Mouse (Mus musculus): ENCODE data around the gene Stx1a. TPM values are rescaled to one million over a fixed set of nuclear protein-coding genes. Genes with fewer than 3 reads are reported as not detected.

The Stx1a gene
- polyA plus RNA-seq, 1 experiment, result 10.2 TPM

GRCm38 (mm10) chr5:134985633-134986297 is 37.5 kb upstream of the Stx1a start, which contains the start of gene Cldn3:
Gene Cldn3, plus strand, starts transcription at chr5:134986214.
- TF ChIP-seq POLR2A (IDR thresholded peaks at IDR 0.05; ENCODE audit: low read depth, low read length), result no peak
- TF ChIP-seq CTCF (IDR thresholded peaks at IDR 0.05; ENCODE audit: borderline replicate concordance, insufficient read depth, low read length), result no peak
- Histone ChIP-seq H3K4me1 (ENCODE audit: control insufficient read depth, insufficient read depth, low read length) (0 out of 2 replicates have a peak, but pooled peaks cover 2% of the 10 kb centered on the region), H3K4me3 (ENCODE audit: insufficient read depth, low read length) (0 out of 2 replicates have a peak within 1 kb of the TSS, but pooled peaks have one; percentile 0), H3K27ac (ENCODE audit: insufficient read depth, low read length) (no peak within 1 kb of the TSS)

GRCm38 (mm10) chr5:134986298-134987268 is 36.7 kb upstream of the Stx1a start:
- Histone ChIP-seq H3K4me3 (ENCODE audit: insufficient read depth, low read length) (0 out of 2 replicates have a peak overlapping the region, but pooled peaks have one; percentile 0), H3K4me1 (ENCODE audit: control insufficient read depth, insufficient read depth, low read length) (0 out of 2 replicates have a peak, but pooled peaks cover 2% of the 10 kb centered on the region), H3K27ac (ENCODE audit: insufficient read depth, low read length) (no peak overlapping the region)
- TF ChIP-seq CTCF (IDR thresholded peaks at IDR 0.05; ENCODE audit: borderline replicate concordance, insufficient read depth, low read length), result no peak
- no peak for TF ChIP-seq POLR2A (IDR thresholded peaks at IDR 0.05; ENCODE audit: low read depth, low read length)

DNA sequence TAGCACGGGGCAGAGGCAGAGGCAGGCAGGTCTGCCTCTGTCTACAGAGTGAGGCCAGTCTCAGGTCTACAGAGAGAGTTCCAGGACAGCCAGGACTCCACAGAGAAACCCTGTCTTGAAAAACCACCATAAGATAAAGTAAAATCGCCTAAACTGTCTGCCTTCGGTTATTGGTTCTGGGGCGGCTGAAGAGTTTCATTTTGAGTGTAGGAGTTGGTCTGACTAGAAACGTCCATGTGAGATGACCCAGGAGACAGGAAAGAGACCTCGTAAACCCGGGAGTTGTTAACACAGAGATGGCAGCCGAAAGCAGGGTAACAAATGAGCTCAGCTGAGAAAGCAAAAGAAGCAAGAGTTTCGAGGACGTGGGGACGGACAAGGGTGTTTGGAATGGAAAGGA is 34.1 kb upstream of the Stx1a start:
- H3K4me3 ChIP-seq (ENCODE audit: insufficient read depth, low read length), result no peak overlapping the region
- 0 out of 2 replicates have a peak, but pooled peaks cover 2% of the 10 kb centered on the region for H3K4me1 ChIP-seq (ENCODE audit: control insufficient read depth, insufficient read depth, low read length)
- H3K27ac ChIP-seq (ENCODE audit: insufficient read depth, low read length), result no peak overlapping the region
- TF ChIP-seq CTCF (IDR thresholded peaks at IDR 0.05; ENCODE audit: borderline replicate concordance, insufficient read depth, low read length), result no peak
- no peak for TF ChIP-seq POLR2A (IDR thresholded peaks at IDR 0.05; ENCODE audit: low read depth, low read length)

GRCm38 (mm10) chr5:134989741-134990140 is 33.5 kb upstream of the Stx1a start:
- Histone ChIP-seq H3K27ac (ENCODE audit: insufficient read depth, low read length) (no peak overlapping the region), H3K4me3 (ENCODE audit: insufficient read depth, low read length) (no peak overlapping the region), H3K4me1 (ENCODE audit: control insufficient read depth, insufficient read depth, low read length) (0 out of 2 replicates have a peak, but pooled peaks cover 2% of the 10 kb centered on the region)
- TF ChIP-seq POLR2A (IDR thresholded peaks at IDR 0.05; ENCODE audit: low read depth, low read length), result no peak
- TF ChIP-seq CTCF (IDR thresholded peaks at IDR 0.05; ENCODE audit: borderline replicate concordance, insufficient read depth, low read length), result no peak

GRCm38 (mm10) chr5:134992566-134992965 is 30.7 kb upstream of the Stx1a start:
- H3K27ac ChIP-seq (ENCODE audit: insufficient read depth, low read length), result no peak overlapping the region
- H3K4me1 ChIP-seq (ENCODE audit: control insufficient read depth, insufficient read depth, low read length), result 0 out of 2 replicates have a peak, but pooled peaks cover 2% of the 10 kb centered on the region
- H3K4me3 ChIP-seq (ENCODE audit: insufficient read depth, low read length), result no peak overlapping the region
- no peak for TF ChIP-seq CTCF (IDR thresholded peaks at IDR 0.05; ENCODE audit: borderline replicate concordance, insufficient read depth, low read length)
- TF ChIP-seq POLR2A (IDR thresholded peaks at IDR 0.05; ENCODE audit: low read depth, low read length), result no peak

GRCm38 (mm10) chr5:134998359-134998758 is 24.9 kb upstream of the Stx1a start:
- TF ChIP-seq POLR2A (IDR thresholded peaks at IDR 0.05; ENCODE audit: low read depth, low read length) (no peak), CTCF (IDR thresholded peaks at IDR 0.05; ENCODE audit: borderline replicate concordance, insufficient read depth, low read length) (no peak)
- peaks cover 3% of the 10 kb centered on the region; the same call in 1 of the 2 replicates for H3K4me1 ChIP-seq (ENCODE audit: control insufficient read depth, insufficient read depth, low read length)
- H3K4me3 ChIP-seq (ENCODE audit: insufficient read depth, low read length), result no peak overlapping the region
- 0 out of 2 replicates have a peak overlapping the region, but pooled peaks have one; percentile 22 for H3K27ac ChIP-seq (ENCODE audit: insufficient read depth, low read length)

DNA sequence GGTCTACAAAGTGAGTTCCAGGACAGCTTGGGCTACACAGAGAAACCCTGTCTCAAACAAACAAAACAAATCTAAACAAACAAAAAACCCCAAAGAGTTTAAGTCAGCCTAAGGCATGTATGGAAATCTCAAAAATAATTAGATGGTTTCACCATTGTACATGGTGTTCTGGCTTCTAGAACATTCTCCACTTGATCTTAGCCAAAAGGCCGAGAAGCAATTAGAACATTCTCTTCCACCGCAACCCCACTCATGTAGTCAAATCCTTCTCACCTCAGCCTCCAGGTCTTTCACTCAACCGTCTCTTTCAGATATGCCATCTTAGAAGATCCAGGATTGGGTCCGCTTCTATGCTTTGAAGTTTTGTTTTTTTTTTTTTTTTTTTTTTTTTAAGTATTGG is 23.5 kb upstream of the Stx1a start:
- Histone ChIP-seq H3K27ac (ENCODE audit: insufficient read depth, low read length) (no peak overlapping the region), H3K4me3 (ENCODE audit: insufficient read depth, low read length) (no peak overlapping the region), H3K4me1 (ENCODE audit: control insufficient read depth, insufficient read depth, low read length) (peaks cover 3% of the 10 kb centered on the region; the same call in 1 of the 2 replicates)
- no peak for TF ChIP-seq POLR2A (IDR thresholded peaks at IDR 0.05; ENCODE audit: low read depth, low read length)
- no peak for TF ChIP-seq CTCF (IDR thresholded peaks at IDR 0.05; ENCODE audit: borderline replicate concordance, insufficient read depth, low read length)

DNA sequence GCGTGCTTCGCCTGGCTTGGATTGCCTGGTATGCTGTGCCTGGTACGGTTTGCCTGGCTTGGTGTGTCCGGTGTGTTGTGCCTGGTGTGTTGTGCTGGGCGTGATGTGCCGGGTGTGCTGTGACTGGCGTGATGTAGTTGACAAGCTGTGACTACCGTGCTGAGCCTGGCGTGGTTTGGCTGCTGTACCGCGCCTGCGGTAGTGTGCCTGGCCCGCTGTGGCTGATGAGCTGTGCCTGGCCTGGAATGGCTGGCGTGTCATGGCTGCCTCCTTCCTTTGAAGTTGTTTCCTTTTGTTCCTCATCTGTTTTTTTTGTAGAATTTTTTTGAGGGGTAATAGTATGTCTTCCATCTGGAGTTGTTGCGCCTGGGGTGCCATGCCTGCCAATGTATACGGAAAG is 22.5 kb upstream of the Stx1a start:
- TF ChIP-seq POLR2A (IDR thresholded peaks at IDR 0.05; ENCODE audit: low read depth, low read length) (no peak), CTCF (IDR thresholded peaks at IDR 0.05; ENCODE audit: borderline replicate concordance, insufficient read depth, low read length) (peak; percentile 3; the same call in 1 of the 2 replicates)
- H3K27ac ChIP-seq (ENCODE audit: insufficient read depth, low read length), result no peak overlapping the region
- H3K4me1 ChIP-seq (ENCODE audit: control insufficient read depth, insufficient read depth, low read length), result peaks cover 3% of the 10 kb centered on the region; the same call in 1 of the 2 replicates
- no peak overlapping the region for H3K4me3 ChIP-seq (ENCODE audit: insufficient read depth, low read length)

GRCm38 (mm10) chr5:135001309-135001708 is 22.0 kb upstream of the Stx1a start:
- Histone ChIP-seq H3K4me3 (ENCODE audit: insufficient read depth, low read length) (no peak overlapping the region), H3K27ac (ENCODE audit: insufficient read depth, low read length) (no peak overlapping the region), H3K4me1 (ENCODE audit: control insufficient read depth, insufficient read depth, low read length) (peaks cover 3% of the 10 kb centered on the region; the same call in 1 of the 2 replicates)
- TF ChIP-seq POLR2A (IDR thresholded peaks at IDR 0.05; ENCODE audit: low read depth, low read length), result no peak
- TF ChIP-seq CTCF (IDR thresholded peaks at IDR 0.05; ENCODE audit: borderline replicate concordance, insufficient read depth, low read length), result peak; percentile 73; the same call in 1 of the 2 replicates
